Mouse (Mus musculus) CH12.LX (cell line): ENCODE results near the gene Steap1.

Experiments
- CHD2 ChIP-seq: IDR thresholded peaks from 2 replicates; pipeline ENCODE4 v1.6.1; 2011; ENCODE audit warnings: low read length, improper control_type of control experiment
- CTCF ChIP-seq, 2 experiments: IDR thresholded peaks in 1 of 2; conservative IDR thresholded peaks in 1 of 2; 2 replicates each; pipeline ENCODE4 v1.5.1; 2011 to 2012; ENCODE audit warnings: low read depth in 2 of 2, low read length in 2 of 2, improper control_type of control experiment in 1 of 2, inconsistent platforms in 1 of 2, mild to moderate bottlenecking in 1 of 2, moderate library complexity in 1 of 2
- E2F4 ChIP-seq: IDR thresholded peaks from 2 replicates; pipeline ENCODE4 v1.6.1; 2011; ENCODE audit warnings: low read depth, low read length, improper control_type of control experiment; ENCODE audit not compliant: insufficient replicate concordance
- ELF1 ChIP-seq: IDR thresholded peaks from 2 replicates; pipeline ENCODE4 v1.6.1; 2014; ENCODE audit warnings: low read depth, mild to moderate bottlenecking, inconsistent platforms, low read length, improper control_type of control experiment
- NELFE ChIP-seq: IDR thresholded peaks from 2 replicates; pipeline ENCODE4 v1.6.1; 2011; ENCODE audit warnings: low read depth, low read length, improper control_type of control experiment
- POLR2A ChIP-seq: IDR thresholded peaks from 2 replicates; pipeline ENCODE4 v1.6.1; 2011; ENCODE audit warnings: low read depth, mild to moderate bottlenecking, improper control_type of control experiment, low read length
- RAD21 ChIP-seq: IDR thresholded peaks from 2 replicates; pipeline ENCODE4 v1.6.1; 2011; ENCODE audit warnings: low read depth, mild to moderate bottlenecking, low read length, improper control_type of control experiment, moderate library complexity
- SIN3A ChIP-seq: IDR thresholded peaks from 2 replicates; pipeline ENCODE4 v1.6.1; 2012; ENCODE audit warnings: low read length, improper control_type of control experiment, inconsistent platforms
- ZKSCAN1 ChIP-seq: IDR thresholded peaks from 2 replicates; pipeline ENCODE4 v1.6.1; 2012; ENCODE audit warnings: low read depth, inconsistent platforms, low read length, improper control_type of control experiment, borderline replicate concordance
- ZMIZ1 ChIP-seq: IDR thresholded peaks from 2 replicates; pipeline ENCODE4 v1.6.1; 2012; ENCODE audit warnings: low read depth, mild to moderate bottlenecking, inconsistent platforms, low read length, improper control_type of control experiment

DNA sequence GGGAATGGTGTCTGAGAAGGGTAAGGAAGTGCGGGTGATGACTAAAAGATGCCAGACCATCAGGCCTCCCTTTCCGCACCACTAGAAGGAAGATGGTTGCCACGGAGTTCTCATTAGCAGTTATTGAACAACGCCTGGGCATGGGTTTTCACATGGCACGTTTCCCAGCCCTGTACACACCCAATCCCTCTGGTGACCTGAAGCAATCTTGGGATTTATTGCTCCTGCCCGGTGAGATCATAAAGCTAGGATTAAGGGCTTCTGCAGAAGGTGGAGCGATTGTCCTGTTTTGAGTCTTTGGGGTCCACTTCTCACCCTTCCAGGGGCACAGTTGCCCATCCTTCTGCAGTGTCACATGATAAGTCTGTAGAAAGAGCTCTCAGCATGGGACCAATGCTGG is 26.9 kb downstream of the Steap1 start:
- TF ChIP-seq POLR2A, result no peak
- TF ChIP-seq SIN3A, result no peak
- TF ChIP-seq ZKSCAN1, result no peak
- TF ChIP-seq ELF1, result no peak
- no peak for TF ChIP-seq CTCF (conservative IDR thresholded peaks at IDR 0.05 in 1 of 2, IDR thresholded peaks at IDR 0.05 in 1 of 2; ENCODE audit: low read depth in 2 of 2, low read length in 2 of 2)
- TF ChIP-seq ZMIZ1, result no peak
- TF ChIP-seq CHD2, result no peak
- no peak for TF ChIP-seq RAD21
- TF ChIP-seq E2F4, result no peak
- TF ChIP-seq NELFE, result no peak
